17 mouse cellular contexts compared by ENCODE assay signal in the genomic region with DNA sequence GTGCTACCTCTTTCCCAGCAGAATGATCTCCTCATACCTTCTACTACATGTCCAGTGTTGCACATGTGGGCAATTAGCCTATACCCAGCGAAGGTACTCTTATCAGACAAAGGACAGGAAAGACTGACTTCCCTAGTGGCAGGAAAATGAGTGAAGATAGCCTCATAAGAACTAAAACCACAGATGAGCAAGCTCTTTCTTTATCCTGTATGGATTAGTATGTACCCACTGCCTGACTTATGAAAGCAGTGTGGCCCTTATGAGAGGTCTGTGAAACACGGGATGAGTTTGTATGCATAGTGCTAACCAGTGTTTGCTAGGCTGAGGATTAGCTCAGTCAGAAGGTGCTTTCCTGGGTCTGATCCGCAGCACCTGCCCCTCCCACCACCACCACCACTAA. TPM values are rescaled to one million over a fixed set of nuclear protein-coding genes. Genes with fewer than 3 reads are reported as not detected.
"Had no signal": no experiment of that assay in that cellular context is flagged by ENCODE, and none has a peak within 500 bp of the region (broad histone marks: within the 10 kb centered on the region; RNA-seq: fewer than 3 reads in every experiment).

No protein-coding gene starts in this region.

- ATAC-seq: hindbrain, postnatal 0 days; intestine, postnatal 0 days had no signal

- DNase-seq: gastrocnemius, postnatal 14 days; gastrocnemius, postnatal 36 days; heart, adult 11 months; heart, adult 2 months; heart, postnatal 14 days; heart, postnatal 36 days; kidney, adult 18-20 months; kidney, adult 8-10 months; kidney, postnatal 10 days; kidney, postnatal 25 days; kidney, postnatal 4 days; liver had no signal

RNA-seq across cellular contexts. Expression of gene Calca, which starts 13.6 kb away (rescaled TPM):
- total RNA-seq: gastrocnemius, adult 18-20 months; gastrocnemius, adult 8-10 months; gastrocnemius, postnatal 14 days; gastrocnemius, postnatal 36 days; heart, adult 2 months; heart, postnatal 14 days; heart, postnatal 36 days; hematopoietic stem cell, adult 5-6 weeks had no signal
